Mouse (Mus musculus): ENCODE measurements at regions not wholly inside any gene's neighbourhood (a gene's known extent, or its start where the extent isn't known, plus 50 kb on each side); places are given as distances from the start of the nearest gene placed in this dataset.
A peak's percentile ranks its signal among the peaks of the same experiment; 100 is the strongest.

- Histone ChIP-seq H3K27ac (ENCODE audit: low read depth, low read length) (no peak overlapping the region), H3K27me3 (ENCODE audit: control insufficient read depth, insufficient read depth, low read length) (no peaks in the 10 kb centered on the region), H3K4me3 (ENCODE audit: low read depth, low read length) (no peak overlapping the region), H3K4me1 (replicated peaks; ENCODE audit: control insufficient read depth, insufficient read depth, low read length) (no peaks in the 10 kb centered on the region), H3K9ac (ENCODE audit: low read depth, low read length) (no peak overlapping the region), H3K36me3 (ENCODE audit: control insufficient read depth, insufficient read depth, low read length) (no peaks in the 10 kb centered on the region), H3K9me3 (ENCODE audit: control insufficient read depth, low read length) (no peaks in the 10 kb centered on the region), H3K4me2 (replicated peaks; ENCODE audit: low read depth, low read length) (no peak overlapping the region)
- ATAC-seq (ENCODE audit: low FRiP score) = no peak
- no peak for DNase-seq (ENCODE audit: low spot score)
- 83% methylated on average over 4 of the region's 4 CpGs for WGBS
Measured at GRCm38 (mm10) chr5:42977108-42977507, 255.9 kb upstream of the Cpeb2 start.

GRCm38 (mm10) chr5:42980946-42981650, 251.9 kb upstream of the Cpeb2 start:
- Histone ChIP-seq H3K36me3 (ENCODE audit: control insufficient read depth, insufficient read depth, low read length) (no peaks in the 10 kb centered on the region), H3K9me3 (ENCODE audit: control insufficient read depth, low read length) (no peaks in the 10 kb centered on the region), H3K4me3 (ENCODE audit: low read depth, low read length) (no peak overlapping the region), H3K4me2 (replicated peaks; ENCODE audit: low read depth, low read length) (no peak overlapping the region), H3K4me1 (replicated peaks; ENCODE audit: control insufficient read depth, insufficient read depth, low read length) (no peaks in the 10 kb centered on the region), H3K27ac (ENCODE audit: low read depth, low read length) (no peak overlapping the region), H3K9ac (ENCODE audit: low read depth, low read length) (no peak overlapping the region), H3K27me3 (ENCODE audit: control insufficient read depth, insufficient read depth, low read length) (no peaks in the 10 kb centered on the region)
- ATAC-seq (ENCODE audit: low FRiP score) = no peak
- WGBS = 72% methylated on average over 2 of the region's 2 CpGs
- DNase-seq (ENCODE audit: low spot score) = no peak

GRCm38 (mm10) chr5:42986203-42986602, 246.8 kb upstream of the Cpeb2 start:
- ATAC-seq (ENCODE audit: low FRiP score) (no peak), DNase-seq (ENCODE audit: low spot score) (no peak)
- Histone ChIP-seq H3K36me3 (ENCODE audit: control insufficient read depth, insufficient read depth, low read length) (no peaks in the 10 kb centered on the region), H3K9me3 (ENCODE audit: control insufficient read depth, low read length) (no peaks in the 10 kb centered on the region), H3K9ac (ENCODE audit: low read depth, low read length) (no peak overlapping the region), H3K4me2 (replicated peaks; ENCODE audit: low read depth, low read length) (no peak overlapping the region), H3K27me3 (ENCODE audit: control insufficient read depth, insufficient read depth, low read length) (no peaks in the 10 kb centered on the region), H3K4me1 (replicated peaks; ENCODE audit: control insufficient read depth, insufficient read depth, low read length) (no peaks in the 10 kb centered on the region), H3K4me3 (ENCODE audit: low read depth, low read length) (no peak overlapping the region), H3K27ac (ENCODE audit: low read depth, low read length) (no peak overlapping the region)
- 85% methylated on average over 4 of the region's 4 CpGs for WGBS

- no peak overlapping the region for H3K4me3 ChIP-seq (ENCODE audit: low read depth, low read length)
- H3K4me1 ChIP-seq (replicated peaks; ENCODE audit: control insufficient read depth, insufficient read depth, low read length) = no peaks in the 10 kb centered on the region
- ATAC-seq (ENCODE audit: low FRiP score) (no peak), DNase-seq (ENCODE audit: low spot score) (no peak)
- no peaks in the 10 kb centered on the region for H3K9me3 ChIP-seq (ENCODE audit: control insufficient read depth, low read length)
- no peaks in the 10 kb centered on the region for H3K36me3 ChIP-seq (ENCODE audit: control insufficient read depth, insufficient read depth, low read length)
- H3K27me3 ChIP-seq (ENCODE audit: control insufficient read depth, insufficient read depth, low read length) = no peaks in the 10 kb centered on the region
- H3K4me2 ChIP-seq (replicated peaks; ENCODE audit: low read depth, low read length) = no peak overlapping the region
- no peak overlapping the region for H3K9ac ChIP-seq (ENCODE audit: low read depth, low read length)
- 93% methylated on average over 3 of the region's 3 CpGs for WGBS
- no peak overlapping the region for H3K27ac ChIP-seq (ENCODE audit: low read depth, low read length)
Measured at GRCm38 (mm10) chr5:42987710-42988466, 245.1 kb upstream of the Cpeb2 start.

- ATAC-seq (ENCODE audit: low FRiP score) (no peak), DNase-seq (ENCODE audit: low spot score) (no peak)
- H3K4me1 ChIP-seq (replicated peaks; ENCODE audit: control insufficient read depth, insufficient read depth, low read length) = no peaks in the 10 kb centered on the region
- WGBS = 97% methylated on average over 3 of the region's 3 CpGs
- no peak overlapping the region for H3K4me2 ChIP-seq (replicated peaks; ENCODE audit: low read depth, low read length)
- H3K27me3 ChIP-seq (ENCODE audit: control insufficient read depth, insufficient read depth, low read length) = no peaks in the 10 kb centered on the region
- no peak overlapping the region for H3K4me3 ChIP-seq (ENCODE audit: low read depth, low read length)
- H3K9me3 ChIP-seq (ENCODE audit: control insufficient read depth, low read length) = no peaks in the 10 kb centered on the region
- no peak overlapping the region for H3K27ac ChIP-seq (ENCODE audit: low read depth, low read length)
- H3K9ac ChIP-seq (ENCODE audit: low read depth, low read length) = no peak overlapping the region
- no peaks in the 10 kb centered on the region for H3K36me3 ChIP-seq (ENCODE audit: control insufficient read depth, insufficient read depth, low read length)
Measured at GRCm38 (mm10) chr5:42989287-42989686, 243.7 kb upstream of the Cpeb2 start.

GRCm38 (mm10) chr5:43024006-43024593, 208.9 kb upstream of the Cpeb2 start:
- no peaks in the 10 kb centered on the region for H3K9me3 ChIP-seq (ENCODE audit: control insufficient read depth, low read length)
- H3K4me2 ChIP-seq (replicated peaks; ENCODE audit: low read depth, low read length) = no peak overlapping the region
- H3K27ac ChIP-seq (ENCODE audit: low read depth, low read length) = no peak overlapping the region
- no peak overlapping the region for H3K4me3 ChIP-seq (ENCODE audit: low read depth, low read length)
- no peak overlapping the region for H3K9ac ChIP-seq (ENCODE audit: low read depth, low read length)
- 0 out of 2 replicates have a peak, but pooled peaks have one; percentile 10 for ATAC-seq (ENCODE audit: low FRiP score)
- DNase-seq (ENCODE audit: low spot score) = peak; percentile 5
- H3K36me3 ChIP-seq (ENCODE audit: control insufficient read depth, insufficient read depth, low read length) = no peaks in the 10 kb centered on the region
- H3K4me1 ChIP-seq (replicated peaks; ENCODE audit: control insufficient read depth, insufficient read depth, low read length) = no peaks in the 10 kb centered on the region
- H3K27me3 ChIP-seq (ENCODE audit: control insufficient read depth, insufficient read depth, low read length) = no peaks in the 10 kb centered on the region
- WGBS = 81% methylated on average over 7 of the region's 7 CpGs

GRCm38 (mm10) chr5:43031285-43031684, 201.7 kb upstream of the Cpeb2 start:
- H3K9ac ChIP-seq (ENCODE audit: low read depth, low read length) = no peak overlapping the region
- ATAC-seq (ENCODE audit: low FRiP score) (no peak), DNase-seq (ENCODE audit: low spot score) (no peak)
- no peak overlapping the region for H3K4me3 ChIP-seq (ENCODE audit: low read depth, low read length)
- H3K36me3 ChIP-seq (ENCODE audit: control insufficient read depth, insufficient read depth, low read length) = no peaks in the 10 kb centered on the region
- no peaks in the 10 kb centered on the region for H3K27me3 ChIP-seq (ENCODE audit: control insufficient read depth, insufficient read depth, low read length)
- H3K4me1 ChIP-seq (replicated peaks; ENCODE audit: control insufficient read depth, insufficient read depth, low read length) = no peaks in the 10 kb centered on the region
- H3K9me3 ChIP-seq (ENCODE audit: control insufficient read depth, low read length) = no peaks in the 10 kb centered on the region
- 93% methylated on average over 3 of the region's 3 CpGs for WGBS
- no peak overlapping the region for H3K27ac ChIP-seq (ENCODE audit: low read depth, low read length)
- H3K4me2 ChIP-seq (replicated peaks; ENCODE audit: low read depth, low read length) = no peak overlapping the region

GRCm38 (mm10) chr5:43031916-43032315, 201.1 kb upstream of the Cpeb2 start:
- H3K9me3 ChIP-seq (ENCODE audit: control insufficient read depth, low read length) = no peaks in the 10 kb centered on the region
- ATAC-seq (ENCODE audit: low FRiP score) (no peak), DNase-seq (ENCODE audit: low spot score) (no peak)
- no peak overlapping the region for H3K4me2 ChIP-seq (replicated peaks; ENCODE audit: low read depth, low read length)
- no peak overlapping the region for H3K4me3 ChIP-seq (ENCODE audit: low read depth, low read length)
- H3K27me3 ChIP-seq (ENCODE audit: control insufficient read depth, insufficient read depth, low read length) = no peaks in the 10 kb centered on the region
- H3K9ac ChIP-seq (ENCODE audit: low read depth, low read length) = no peak overlapping the region
- H3K36me3 ChIP-seq (ENCODE audit: control insufficient read depth, insufficient read depth, low read length) = no peaks in the 10 kb centered on the region
- H3K4me1 ChIP-seq (replicated peaks; ENCODE audit: control insufficient read depth, insufficient read depth, low read length) = no peaks in the 10 kb centered on the region
- H3K27ac ChIP-seq (ENCODE audit: low read depth, low read length) = no peak overlapping the region
- WGBS = 83% methylated on average over 5 of the region's 5 CpGs

All from hindbrain, embryonic 11.5 days (tissue).